Mouse (Mus musculus): Measurements from ENCODE around the gene Txnip. TPM values are rescaled to one million over a fixed set of nuclear protein-coding genes. Genes with fewer than 3 reads are reported as not detected.
"Not testable (repeated sequence)": the region's sequence is repeated elsewhere in the genome, so short reads cannot be mapped to it uniquely, and the experiment has no call there.

Gene Txnip
- polyA plus RNA-seq, 1 experiment from 2014 or later: 338 TPM

- in situ Hi-C loops (cut with MboI; ENCODE audit: low pct_unique_long_range_greater_than_20kb): no loop called here
- no peaks in the 10 kb centered on the region for H3K27me3 ChIP-seq
- no peak for TF ChIP-seq CTCF (IDR thresholded peaks at IDR 0.05)
- no peak for ATAC-seq
- DNase-seq (ENCODE audit: low read depth, low spot score): no peak
- POLR2A ChIA-PET: interaction anchor here (1.7 kb wide), 1 partner anchor 45 kb away, joined by 5 read pairs; the partner anchor contains the start of gene Txnip
- CTCF ChIA-PET: interaction anchor here (0.9 to 3.5 kb wide), 5 partner anchors 7 to 61 kb away, joined by 3 to 12 read pairs (median 3); partner anchors contain the start of gene Polr3gl
Observed at GRCm38 (mm10) chr3:96602704-96603084, 44.9 kb downstream of the Txnip start.

- no peak for TF ChIP-seq CTCF (IDR thresholded peaks at IDR 0.05)
- DNase-seq (ENCODE audit: low read depth, low spot score) (no peak), ATAC-seq (no peak)
- in situ Hi-C loops (cut with MboI; ENCODE audit: low pct_unique_long_range_greater_than_20kb): no loop called here
- ChIA-PET POLR2A (interaction anchor here (0.6 to 1.7 kb wide), 7 partner anchors 14 to 48 kb away, joined by 3 to 5 read pairs (median 3); partner anchors contain the start of gene Txnip), CTCF (interaction anchor here (0.9 to 3.5 kb wide), 10 partner anchors 8 to 100 kb away, joined by 3 to 27 read pairs (median 3); partner anchors contain the start of genes Polr3gl and Rbm8a)
- no peaks in the 10 kb centered on the region for H3K27me3 ChIP-seq
Observed at GRCm38 (mm10) chr3:96603311-96603710, 45.6 kb downstream of the Txnip start.

- ATAC-seq; DNase-seq (ENCODE audit: low read depth, low spot score); POLR2A ChIA-PET; in situ Hi-C loops (cut with MboI; ENCODE audit: low pct_unique_long_range_greater_than_20kb); H3K27me3 ChIP-seq: not testable (repeated sequence)
- CTCF ChIA-PET: interaction anchor here (1.3 kb wide), 1 partner anchor 58 kb away, joined by 3 read pairs; no protein-coding TSS in a partner anchor
Observed at GRCm38 (mm10) chr3:96606007-96606406, 48.2 kb downstream of the Txnip start.

- ChIA-PET POLR2A (interaction anchor here (1.7 kb wide), 1 partner anchor 10 kb away, joined by 5 read pairs; no protein-coding TSS in a partner anchor), CTCF (interaction anchor here (1.0 to 1.3 kb wide), 2 partner anchors 10 to 12 kb away, joined by 3 to 7 read pairs; no protein-coding TSS in a partner anchor)
- no peaks in the 10 kb centered on the region for H3K27me3 ChIP-seq
- ATAC-seq (no peak), DNase-seq (ENCODE audit: low read depth, low spot score) (no peak)
- no peak for TF ChIP-seq CTCF (IDR thresholded peaks at IDR 0.05)
- in situ Hi-C loops (cut with MboI; ENCODE audit: low pct_unique_long_range_greater_than_20kb): no loop called here
Observed at GRCm38 (mm10) chr3:96606618-96607017, 48.9 kb downstream of the Txnip start.

Other genes starting within 250 kb of the Txnip start
- not detected for gene BC107364, start 105.7 kb upstream of the Txnip start, polyA plus RNA-seq (2021)
- gene Hfe2, start 32.8 kb upstream of the Txnip start, polyA plus RNA-seq (2021): not detected
- gene Gm16253, start 19.0 kb downstream of the Txnip start, polyA plus RNA-seq (2021): 1.9 TPM
- 33.6 TPM for gene Polr3gl, start 36.2 kb downstream of the Txnip start, polyA plus RNA-seq (2021)
- gene Ankrd34a, start 38.7 kb downstream of the Txnip start, polyA plus RNA-seq (2021): 0.62 TPM
- gene Lix1l, start 43.2 kb downstream of the Txnip start, polyA plus RNA-seq (2021): 116 TPM
- gene Rbm8a, start 72.0 kb downstream of the Txnip start, polyA plus RNA-seq (2021): 104 TPM
- gene Pex11b, start 77.4 kb downstream of the Txnip start, polyA plus RNA-seq (2021): 84.6 TPM
- 0.10 TPM for gene Gm42957, start 77.5 kb downstream of the Txnip start, polyA plus RNA-seq (2021)
- 2.2 TPM for gene Itga10, start 87.6 kb downstream of the Txnip start, polyA plus RNA-seq (2021)
- 0.09 TPM for gene Ankrd35, start 112.2 kb downstream of the Txnip start, polyA plus RNA-seq (2021)
- gene Pias3, start 138.4 kb downstream of the Txnip start, polyA plus RNA-seq (2021): 54.0 TPM
- 3.9 TPM for gene Nudt17, start 150.6 kb downstream of the Txnip start, polyA plus RNA-seq (2021)
- gene Polr3c, start 169.7 kb downstream of the Txnip start, polyA plus RNA-seq (2021): 62.5 TPM
- gene Rnf115, start 169.7 kb downstream of the Txnip start, polyA plus RNA-seq (2021): 74.8 TPM

Data from Patski (cell line).